Mouse (Mus musculus) lung, embryonic 16.5 days (tissue): ENCODE measurements around the gene Tmem234. TPM values are rescaled to one million over a fixed set of nuclear protein-coding genes. Genes with fewer than 3 reads are reported as not detected.
A peak's percentile ranks its signal among the peaks of the same experiment; 100 is the strongest.

Source experiments
- ATAC-seq: fragments of 200-750 bp; cut with Nextera tagmentation; 2 replicates; pipeline ENCODE4 v1.8.0; 2017; ENCODE audit warnings: low read depth, mild to moderate bottlenecking, moderate library complexity
- H3K27ac ChIP-seq: fragments of 300-500 bp; sonication (generic); 2 replicates; pipeline ENCODE4 v1.5.1; 2014; ENCODE audit warnings: mild to moderate bottlenecking, control low read depth, low read length
- H3K27me3 ChIP-seq: fragments of 300-500 bp; sonication (generic); 2 replicates; pipeline ENCODE4 v1.6.1; 2014; ENCODE audit warnings: low read depth, low read length, mixed read lengths; ENCODE audit not compliant: control insufficient read depth, insufficient read depth
- H3K36me3 ChIP-seq: fragments of 300-500 bp; sonication (generic); 2 replicates; pipeline ENCODE4 v1.6.1; 2014; ENCODE audit warnings: low read length; ENCODE audit not compliant: control insufficient read depth, insufficient read depth
- H3K4me1 ChIP-seq: fragments of 300-500 bp; sonication (generic); replicated peaks from 2 replicates; pipeline ENCODE4 v1.6.1; 2014; ENCODE audit warnings: low read length, mixed read lengths; ENCODE audit not compliant: control insufficient read depth, insufficient read depth
- H3K4me2 ChIP-seq: fragments of 300-500 bp; sonication (generic); 2 replicates; pipeline ENCODE4 v1.6.1; 2014; ENCODE audit warnings: low read depth, low read length, control low read depth
- H3K4me3 ChIP-seq: fragments of 300-500 bp; sonication (generic); 2 replicates; pipeline ENCODE4 v1.5.1; 2014; ENCODE audit warnings: mild to moderate bottlenecking, low read length, control low read depth
- H3K9ac ChIP-seq: fragments of 300-500 bp; sonication (generic); 2 replicates; pipeline ENCODE4 v1.6.1; 2014; ENCODE audit warnings: low read length, control low read depth
- H3K9me3 ChIP-seq: fragments of 300-500 bp; sonication (generic); 2 replicates; pipeline ENCODE4 v1.6.1; 2016; ENCODE audit warnings: low read length; ENCODE audit not compliant: control insufficient read depth
- WGBS: fragments of 180-500 bp; shearing (Covaris S2); extraction: QIAGEN DNeasy Blood & Tissue Kit; methylation state at CpG from one replicate; pipeline ENCODE4 v1.1.7; 2014; 5-methylcytosine and 5-hydroxymethylcytosine counted together
- polyA plus RNA-seq: library from polyadenylated mRNA; unstranded; fragments of >200 nt; fragmentation: Nextera tagmentation; extraction: Ambion mirVana; gene quantifications from 2 replicates; pipeline ENCODE4 v1.2.1, GENCODE M21; 2015

The Tmem234 gene
- polyA plus RNA-seq, 1 experiment from 2014 or later, result 190 TPM

DNA sequence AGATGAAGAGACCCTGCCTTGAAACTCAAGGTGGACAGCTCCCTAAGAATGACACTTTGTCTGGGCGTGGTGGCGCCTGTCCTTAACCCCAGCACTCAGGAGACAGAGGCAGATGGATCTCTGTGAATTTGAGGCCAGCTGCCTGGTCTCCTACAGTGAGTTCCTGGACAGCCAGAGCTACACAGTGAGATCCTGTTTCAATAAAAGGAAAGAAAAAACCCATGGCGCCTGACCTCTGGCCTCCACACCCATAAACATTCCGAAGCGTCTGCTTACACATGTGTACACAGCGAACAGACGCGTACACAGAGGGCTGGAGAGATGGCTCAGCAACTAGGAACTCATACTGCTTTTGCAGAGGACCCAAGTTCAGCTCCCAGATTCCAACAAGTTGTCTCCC is 36.8 kb upstream of the Tmem234 start:
- H3K36me3 ChIP-seq, result no peaks in the 10 kb centered on the region
- H3K27ac ChIP-seq, result no peak overlapping the region
- H3K4me2 ChIP-seq, result no peak overlapping the region
- 0 out of 2 replicates have a peak, but pooled peaks cover 2% of the 10 kb centered on the region for H3K4me1 ChIP-seq
- ATAC-seq, result peak; percentile 65; the same call in 1 of the 2 replicates
- no peaks in the 10 kb centered on the region for H3K9me3 ChIP-seq
- no peak overlapping the region for H3K9ac ChIP-seq
- H3K4me3 ChIP-seq, result no peak overlapping the region
- no peaks in the 10 kb centered on the region for H3K27me3 ChIP-seq
- 24% methylated on average over 8 of the region's 8 CpGs for WGBS

- H3K36me3 ChIP-seq, result no peaks in the 10 kb centered on the region
- no peak overlapping the region for H3K9ac ChIP-seq
- WGBS, result 71% methylated on average over 6 of the region's 6 CpGs
- no peak overlapping the region for H3K27ac ChIP-seq
- no peaks in the 10 kb centered on the region for H3K9me3 ChIP-seq
- ATAC-seq, result no peak
- H3K4me2 ChIP-seq, result no peak overlapping the region
- no peak overlapping the region for H3K4me3 ChIP-seq
- H3K4me1 ChIP-seq, result 0 out of 2 replicates have a peak, but pooled peaks cover 2% of the 10 kb centered on the region
- no peaks in the 10 kb centered on the region for H3K27me3 ChIP-seq
These were observed 35.3 kb upstream of the Tmem234 start for GRCm38 (mm10) chr4:129565139-129565538.

DNA sequence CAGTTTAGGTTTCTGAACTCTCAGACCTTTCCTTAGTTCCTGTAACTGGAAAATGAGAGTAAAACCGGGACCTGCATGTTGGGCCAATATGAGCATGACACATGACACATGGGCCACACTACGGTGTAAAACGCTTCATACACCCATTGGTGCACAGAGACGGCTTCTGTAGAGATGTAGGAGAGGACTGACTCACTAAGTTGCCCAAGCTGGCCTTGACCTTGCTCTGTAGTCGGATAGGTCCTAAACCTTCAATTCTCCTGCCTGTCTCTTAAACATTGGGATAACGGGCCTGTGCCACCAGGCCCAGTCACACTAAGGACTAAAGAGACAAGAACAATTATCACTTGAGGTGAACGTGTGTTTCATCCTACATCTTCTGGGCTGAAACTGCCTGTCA is 32.1 kb upstream of the Tmem234 start:
- no peak overlapping the region for H3K4me3 ChIP-seq
- no peak overlapping the region for H3K27ac ChIP-seq
- H3K9me3 ChIP-seq, result no peaks in the 10 kb centered on the region
- H3K4me2 ChIP-seq, result no peak overlapping the region
- ATAC-seq, result no peak
- H3K9ac ChIP-seq, result no peak overlapping the region
- H3K27me3 ChIP-seq, result no peaks in the 10 kb centered on the region
- H3K36me3 ChIP-seq, result no peaks in the 10 kb centered on the region
- H3K4me1 ChIP-seq, result 0 out of 2 replicates have a peak, but pooled peaks cover 2% of the 10 kb centered on the region
- 88% methylated on average over 7 of the region's 7 CpGs for WGBS

DNA sequence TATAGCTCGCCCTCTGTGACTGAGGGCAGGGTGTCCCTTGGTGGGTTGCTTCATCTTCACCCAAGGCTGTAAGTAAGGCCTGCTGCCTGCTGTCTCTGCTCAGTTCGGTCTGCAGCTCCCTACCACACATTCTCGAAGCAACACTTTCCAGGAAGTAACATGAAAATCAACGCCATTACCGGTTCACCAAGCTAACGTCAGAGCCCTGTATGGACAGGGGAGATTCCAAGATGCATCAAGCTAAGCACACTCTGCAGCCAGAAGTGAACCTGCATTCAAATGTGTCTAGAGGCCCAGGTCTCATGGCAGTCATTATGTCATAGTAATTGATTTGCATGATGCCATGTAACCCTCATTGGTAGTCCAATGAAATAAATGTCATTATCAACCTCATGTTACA is 30.4 kb upstream of the Tmem234 start:
- Histone ChIP-seq H3K9me3 (no peaks in the 10 kb centered on the region), H3K4me2 (no peak overlapping the region), H3K36me3 (no peaks in the 10 kb centered on the region), H3K27ac (no peak overlapping the region), H3K4me3 (no peak overlapping the region), H3K9ac (no peak overlapping the region), H3K4me1 (no peaks in the 10 kb centered on the region), H3K27me3 (no peaks in the 10 kb centered on the region)
- 83% methylated on average over 6 of the region's 6 CpGs for WGBS
- ATAC-seq, result no peak

DNA sequence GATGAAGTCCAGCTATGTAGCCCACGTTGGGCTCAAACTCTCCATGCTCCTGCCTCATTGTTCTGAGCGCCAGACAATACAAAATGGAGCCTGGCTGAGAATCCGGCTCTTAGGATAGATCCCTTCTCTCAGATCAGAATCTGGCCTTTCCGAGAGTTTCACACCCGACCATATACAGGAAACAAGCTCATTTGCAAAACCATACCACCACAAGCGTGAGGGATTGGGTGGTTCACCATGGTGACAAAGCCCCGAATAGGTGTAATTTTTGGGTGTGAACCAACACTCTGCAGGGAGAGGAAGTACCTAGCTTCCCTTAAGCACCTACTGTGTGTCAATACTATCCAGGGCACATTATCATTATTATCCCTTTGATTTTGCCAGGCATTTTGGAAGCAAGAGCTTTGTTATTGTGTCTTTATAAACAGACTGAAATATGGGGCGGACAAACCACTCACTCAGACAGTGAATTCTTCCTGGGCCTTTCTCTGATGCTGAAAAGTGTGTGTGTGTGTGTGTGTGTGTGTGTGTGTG is 28.9 kb upstream of the Tmem234 start:
- ATAC-seq, result no peak
- no peaks in the 10 kb centered on the region for H3K9me3 ChIP-seq
- 63% methylated on average over 8 of the region's 8 CpGs for WGBS
- no peaks in the 10 kb centered on the region; the same call in 1 of the 2 replicates for H3K27me3 ChIP-seq
- no peak overlapping the region for H3K4me3 ChIP-seq
- no peak overlapping the region; the same call in 1 of the 2 replicates for H3K27ac ChIP-seq
- H3K4me2 ChIP-seq, result no peak overlapping the region
- H3K36me3 ChIP-seq, result no peaks in the 10 kb centered on the region
- no peak overlapping the region for H3K9ac ChIP-seq
- H3K4me1 ChIP-seq, result no peaks in the 10 kb centered on the region; the same call in 1 of the 2 replicates

DNA sequence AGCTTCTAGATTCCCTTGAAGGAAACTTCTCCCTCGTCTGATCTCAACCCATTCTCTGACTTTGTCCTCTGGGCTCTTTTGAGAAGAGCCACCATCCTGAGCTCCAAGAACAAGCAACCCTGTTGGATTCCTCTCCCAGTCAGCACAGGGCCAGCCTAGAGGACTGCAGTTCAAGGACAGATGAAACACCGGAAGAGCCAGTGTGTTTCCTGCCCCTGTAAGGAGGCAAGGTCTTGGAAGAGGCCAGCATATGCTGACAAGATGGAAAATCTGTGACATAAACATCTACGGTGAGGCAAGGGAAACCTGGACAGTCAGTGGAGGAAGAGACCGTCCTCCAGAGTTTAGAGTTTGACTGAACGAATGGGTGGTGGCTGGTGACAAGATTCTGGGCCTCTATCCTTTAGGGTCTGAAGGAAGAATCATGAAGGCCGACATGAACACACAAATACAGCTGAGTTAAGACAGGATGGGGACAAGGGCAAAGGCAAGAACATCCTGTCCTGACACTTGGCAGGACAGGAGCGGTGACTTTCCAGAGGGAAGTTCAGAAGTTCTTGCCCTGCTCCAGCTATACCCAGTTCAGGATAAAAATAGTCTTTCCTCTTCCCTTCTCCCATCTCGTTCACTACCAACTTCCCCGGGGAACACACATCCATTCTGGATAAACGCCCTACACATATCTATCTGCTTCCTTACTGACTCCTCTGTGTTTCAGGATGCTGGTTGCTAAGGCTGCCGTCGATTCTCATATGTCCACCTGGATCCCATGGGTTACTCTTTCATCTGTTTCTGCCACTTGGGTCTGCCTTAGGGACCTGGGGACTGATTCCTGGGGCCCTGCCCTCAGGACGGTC is 28.0 kb upstream of the Tmem234 start:
- H3K4me2 ChIP-seq, result no peak overlapping the region
- H3K4me3 ChIP-seq, result no peak overlapping the region
- peaks cover 5% of the 10 kb centered on the region; the same call in 1 of the 2 replicates for H3K4me1 ChIP-seq
- H3K9me3 ChIP-seq, result no peaks in the 10 kb centered on the region
- peak overlapping the region; percentile 62 for H3K27ac ChIP-seq
- H3K27me3 ChIP-seq, result no peaks in the 10 kb centered on the region; the same call in 1 of the 2 replicates
- WGBS, result 62% methylated on average over 13 of the region's 13 CpGs
- ATAC-seq, result no peak
- no peaks in the 10 kb centered on the region for H3K36me3 ChIP-seq
- no peak overlapping the region for H3K9ac ChIP-seq

DNA sequence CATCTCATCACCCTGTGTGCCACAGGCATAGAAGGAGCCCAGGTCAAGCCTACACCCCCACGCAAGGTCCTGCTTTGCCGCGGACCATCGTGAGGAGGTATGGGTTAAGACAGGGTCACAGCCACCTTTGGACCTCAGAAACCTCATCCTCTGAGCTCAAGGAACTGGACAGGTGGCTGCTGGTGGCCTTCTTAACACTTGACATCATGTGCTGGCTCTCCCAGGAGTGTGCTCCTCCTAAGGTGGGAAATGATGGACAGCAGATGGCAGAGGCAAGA is 27.4 kb upstream of the Tmem234 start:
- H3K27ac ChIP-seq, result peak overlapping the region; percentile 62
- 91% methylated on average over 4 of the region's 4 CpGs for WGBS
- H3K4me3 ChIP-seq, result no peak overlapping the region
- H3K27me3 ChIP-seq, result no peaks in the 10 kb centered on the region; the same call in 1 of the 2 replicates
- H3K4me1 ChIP-seq, result peaks cover 5% of the 10 kb centered on the region; the same call in 1 of the 2 replicates
- no peaks in the 10 kb centered on the region for H3K9me3 ChIP-seq
- no peak overlapping the region for H3K4me2 ChIP-seq
- H3K9ac ChIP-seq, result no peak overlapping the region
- no peaks in the 10 kb centered on the region for H3K36me3 ChIP-seq
- no peak for ATAC-seq

GRCm38 (mm10) chr4:129573430-129573829 is 27.0 kb upstream of the Tmem234 start, which contains the start of gene Lck:
Lck (minus strand) TSS chr4:129573641.
- 89% methylated on average over 8 of the region's 8 CpGs for WGBS
- Histone ChIP-seq H3K4me2 (no peak within 1 kb of the TSS), H3K9me3 (no peaks in the 10 kb centered on the region), H3K27ac (peak within 1 kb of the TSS; percentile 62), H3K4me1 (peaks cover 5% of the 10 kb centered on the region; the same call in 1 of the 2 replicates), H3K36me3 (no peaks in the 10 kb centered on the region), H3K9ac (no peak within 1 kb of the TSS), H3K27me3 (no peaks in the 10 kb centered on the region; the same call in 1 of the 2 replicates), H3K4me3 (no peak within 1 kb of the TSS)
- no peak for ATAC-seq

- H3K9ac ChIP-seq, result peak overlapping the region; percentile 53; the same call in 1 of the 2 replicates
- peak overlapping the region; percentile 65 for H3K27ac ChIP-seq
- peak; percentile 52; the same call in 1 of the 2 replicates for ATAC-seq
- WGBS, result 39% methylated on average over 7 of the region's 8 CpGs
- no peaks in the 10 kb centered on the region; the same call in 1 of the 2 replicates for H3K27me3 ChIP-seq
- H3K4me2 ChIP-seq, result no peak overlapping the region
- no peaks in the 10 kb centered on the region for H3K9me3 ChIP-seq
- H3K4me3 ChIP-seq, result no peak overlapping the region
- no peaks in the 10 kb centered on the region for H3K36me3 ChIP-seq
- H3K4me1 ChIP-seq, result peaks cover 5% of the 10 kb centered on the region; the same call in 1 of the 2 replicates
These were observed 25.2 kb upstream of the Tmem234 start for GRCm38 (mm10) chr4:129575171-129575844.
